Comparison of ENCODE assay signal across 17 mouse cellular contexts in genomic region chr9:20982171-20982570, GRCm38 (mm10). TPM values are rescaled to one million over a fixed set of nuclear protein-coding genes. Genes with fewer than 3 reads are reported as not detected.
A peak's percentile ranks its signal among the peaks of the same experiment; 100 is the strongest.
DNase-seq lines count a peak whose midpoint lies in the region; ATAC-seq and TF ChIP-seq lines count a peak whose summit lies in the region.
"Had no signal": no experiment of that assay in that cellular context is flagged by ENCODE, and none has a peak within 500 bp of the region (broad histone marks: within the 10 kb centered on the region; RNA-seq: fewer than 3 reads in every experiment).

No protein-coding gene starts in this region.

- WGBS in embryonic facial prominence, embryonic 12.5 days: 74% methylated on average over 3 of the region's 3 CpGs
- WGBS in embryonic facial prominence, embryonic 10.5 days: 76% methylated on average over 3 of the region's 3 CpGs
- 50% methylated on average over 3 of the region's 3 CpGs for WGBS in lung, postnatal 0 days
- 66% methylated on average over 3 of the region's 3 CpGs for WGBS in lung, adult 2 months

- no peak for TF ChIP-seq CTCF in lung, postnatal 0 days (IDR thresholded peaks at IDR 0.05)
- TF ChIP-seq CTCF in lung, adult 2 months (IDR thresholded peaks at IDR 0.05; ENCODE audit: insufficient read depth, low read length): no peak

- no peak overlapping the region for H3K4me2 ChIP-seq in embryonic facial prominence, embryonic 12.5 days (replicated peaks)
- no peak overlapping the region for H3K4me2 ChIP-seq in lung, postnatal 0 days (replicated peaks; ENCODE audit: low read depth, low read length)
- H3K4me2 ChIP-seq: forebrain, embryonic 13.5 days; forebrain, embryonic 15.5 days had no signal

- no peaks in the 10 kb centered on the region for H3K27me3 ChIP-seq in embryonic facial prominence, embryonic 12.5 days
- no peaks in the 10 kb centered on the region for H3K27me3 ChIP-seq in embryonic facial prominence, embryonic 10.5 days (replicated peaks; ENCODE audit: low read depth, poor library complexity, severe bottlenecking)
- H3K27me3 ChIP-seq in lung, postnatal 0 days (replicated peaks; ENCODE audit: insufficient read depth, low read length): no peaks in the 10 kb centered on the region
- H3K27me3 ChIP-seq: forebrain, embryonic 15.5 days had no signal

- no peak for ATAC-seq in embryonic facial prominence, embryonic 12.5 days (ENCODE audit: insufficient number of reproducible peaks, insufficient read depth, low FRiP score, low TSS enrichment)
- ATAC-seq in lung, postnatal 0 days: peak; percentile 62
- no peak for ATAC-seq in megakaryocyte-erythroid progenitor cell, adult 5-6 weeks (replicated peaks; ENCODE audit: low FRiP score, low TSS enrichment, poor library complexity, severe bottlenecking)
- ATAC-seq: forebrain, embryonic 13.5 days; forebrain, embryonic 15.5 days; forebrain, postnatal 0 days had no signal

- H3K9me3 ChIP-seq in embryonic facial prominence, embryonic 12.5 days: no peaks in the 10 kb centered on the region
- no peaks in the 10 kb centered on the region for H3K9me3 ChIP-seq in embryonic facial prominence, embryonic 10.5 days
- no peaks in the 10 kb centered on the region for H3K9me3 ChIP-seq in lung, postnatal 0 days (ENCODE audit: low read length)
- no peaks in the 10 kb centered on the region for H3K9me3 ChIP-seq in ES-E14 (ENCODE audit: control insufficient read depth, insufficient read depth, low read depth, low read length)
- H3K9me3 ChIP-seq: forebrain, embryonic 13.5 days; forebrain, embryonic 15.5 days had no signal

- H3K9ac ChIP-seq in embryonic facial prominence, embryonic 12.5 days: no peak overlapping the region; the same call in 1 of the 2 replicates
- H3K9ac ChIP-seq in lung, postnatal 0 days (replicated peaks; ENCODE audit: low read depth): no peak overlapping the region
- H3K9ac ChIP-seq in ES-E14 (ENCODE audit: insufficient read depth, low read depth, low read length, poor library complexity, severe bottlenecking): no peak overlapping the region
- H3K9ac ChIP-seq: forebrain, embryonic 13.5 days; forebrain, embryonic 15.5 days; forebrain, postnatal 0 days had no signal

- peaks cover 13% of the 10 kb centered on the region for H3K4me1 ChIP-seq in embryonic facial prominence, embryonic 12.5 days
- peaks cover 35% of the 10 kb centered on the region for H3K4me1 ChIP-seq in embryonic facial prominence, embryonic 10.5 days
- peaks cover 10% of the 10 kb centered on the region; the same call in 1 of the 2 replicates for H3K4me1 ChIP-seq in lung, postnatal 0 days (ENCODE audit: insufficient read depth, low read depth, low read length)
- H3K4me1 ChIP-seq in lung, adult 2 months (ENCODE audit: control insufficient read depth, insufficient read depth, low read length): peaks cover under 1% of the 10 kb centered on the region; the same call in 1 of the 2 replicates
- peaks cover 17 to 34% of the 10 kb centered on the region in 2 experiments for H3K4me1 ChIP-seq in ES-E14 (ENCODE audit: control insufficient read depth in 2 of 2, insufficient read depth in 2 of 2, low read length in 2 of 2, poor library complexity in 1 of 2)
- H3K4me1 ChIP-seq: forebrain, embryonic 13.5 days; forebrain, embryonic 15.5 days had no signal

- H3K27ac ChIP-seq in embryonic facial prominence, embryonic 12.5 days: 0 out of 2 replicates have a peak overlapping the region, but pooled peaks have one; percentile 2
- H3K27ac ChIP-seq in embryonic facial prominence, embryonic 10.5 days (replicated peaks): no peak overlapping the region
- H3K27ac ChIP-seq in lung, postnatal 0 days (ENCODE audit: low read length): no peak overlapping the region
- peak overlapping the region; percentile 23; the same call in 1 of the 2 replicates for H3K27ac ChIP-seq in ES-E14 (ENCODE audit: insufficient read depth, low read depth, low read length, poor library complexity, severe bottlenecking)
- H3K27ac ChIP-seq: forebrain, embryonic 13.5 days; forebrain, embryonic 15.5 days had no signal

- in situ Hi-C loops in ES-E14 (cut with MboI; ENCODE audit: low sequenced_read_pairs in 2 of 2, unreplicated experiment in 2 of 2): no loop called here

- no peak for TF ChIP-seq POLR2A in lung, adult 2 months (IDR thresholded peaks at IDR 0.05; ENCODE audit: borderline replicate concordance, extremely low read depth, low read depth, low read length)

- peak; percentile 46; the same call in 1 of the 2 replicates for TF ChIP-seq EP300 in lung, postnatal 0 days (IDR thresholded peaks at IDR 0.05)

- DNase-seq in embryonic facial prominence, embryonic 10.5 days (ENCODE audit: low spot score): no peak
- DNase-seq in lung, postnatal 0 days (ENCODE audit: low spot score): peak; percentile 64
- no peak for DNase-seq in lung, adult 2 months
- DNase-seq in ES-E14 (ENCODE audit: low read depth, low spot score): no peak
- DNase-seq: adrenal gland, adult 8-10 months; adrenal gland, postnatal 14 days; adrenal gland, postnatal 36 days; cerebellum, adult 11-12 months; cerebellum, adult 2 months; cerebellum, adult 9-10 months; cerebellum, postnatal 10 days; cerebellum, postnatal 25 days; forebrain, postnatal 0 days had no signal

- H3K4me3 ChIP-seq in embryonic facial prominence, embryonic 12.5 days: no peak overlapping the region
- H3K4me3 ChIP-seq in embryonic facial prominence, embryonic 10.5 days: no peak overlapping the region
- no peak overlapping the region for H3K4me3 ChIP-seq in lung, postnatal 0 days (ENCODE audit: low read depth, low read length)
- no peak overlapping the region for H3K4me3 ChIP-seq in lung, adult 2 months (replicated peaks; ENCODE audit: extremely low read depth, low read depth, low read length)
- H3K4me3 ChIP-seq in ES-E14 (ENCODE audit: insufficient read depth in 1 of 2, low read depth in 1 of 2, low read length in 2 of 2, poor library complexity in 1 of 2, severe bottlenecking in 1 of 2): no peak overlapping the region
- H3K4me3 ChIP-seq: forebrain, embryonic 13.5 days; forebrain, embryonic 15.5 days had no signal

- H3K36me3 ChIP-seq in embryonic facial prominence, embryonic 12.5 days: no peaks in the 10 kb centered on the region
- H3K36me3 ChIP-seq in embryonic facial prominence, embryonic 10.5 days (replicated peaks): no peaks in the 10 kb centered on the region
- no peaks in the 10 kb centered on the region for H3K36me3 ChIP-seq in lung, postnatal 0 days (ENCODE audit: insufficient read depth, low read length)
- no peaks in the 10 kb centered on the region for H3K36me3 ChIP-seq in ES-E14 (ENCODE audit: control insufficient read depth, insufficient read depth, low read length, poor library complexity, severe bottlenecking)
- H3K36me3 ChIP-seq: forebrain, embryonic 15.5 days had no signal

TF ChIP-seq in ES-E14, 5 proteins besides CTCF, POLR2A, EP300 and RAD21 (continues in another document):
- no peak for TF ChIP-seq HCFC1 (IDR thresholded peaks at IDR 0.05; ENCODE audit: borderline replicate concordance, insufficient read depth, low read length)

RNA-seq across cellular contexts. Expression of gene S1pr2, which starts 5.6 kb away (rescaled TPM):
- 48.7 and 53.0 TPM in 2 replicates for polyA plus RNA-seq in embryonic facial prominence, embryonic 12.5 days (2016; fragmentation: Nextera tagmentation; extraction: Ambion mirVana)
- polyA plus RNA-seq in embryonic facial prominence, embryonic 10.5 days (2016; fragmentation: Nextera tagmentation; extraction: Ambion mirVana): 38.2 and 42.8 TPM in 2 replicates
- 60.8 and 62.3 TPM in 2 replicates for polyA plus RNA-seq in lung, postnatal 0 days (2015; fragmentation: Nextera tagmentation; extraction: Ambion mirVana)
- 24.2 and 32.1 TPM in 2 replicates for polyA plus RNA-seq in lung, adult 2 months (2012; rRNA removed)
- total RNA-seq in ES-E14 (2012; rRNA removed): 35.7 and 62.4 TPM in 2 replicates
- total RNA-seq in megakaryocyte-erythroid progenitor cell, adult 5-6 weeks (2014; fragmentation: Nextera tagmentation): 1.7 and 3.4 TPM in 2 replicates
- 0.46 TPM in 1 of 2 replicates, not detected in the other for total RNA-seq in megakaryocyte-erythroid progenitor cell, adult 5-6 weeks (2017)

RNA-seq across cellular contexts. Expression of gene Mrpl4, which starts 20.4 kb away (rescaled TPM):
- 128 TPM in 2 replicates for polyA plus RNA-seq in embryonic facial prominence, embryonic 12.5 days (2016; fragmentation: Nextera tagmentation; extraction: Ambion mirVana)
- polyA plus RNA-seq in embryonic facial prominence, embryonic 10.5 days (2016; fragmentation: Nextera tagmentation; extraction: Ambion mirVana): 154 and 161 TPM in 2 replicates
- polyA plus RNA-seq in lung, postnatal 0 days (2015; fragmentation: Nextera tagmentation; extraction: Ambion mirVana): 112 and 125 TPM in 2 replicates
- 113 and 130 TPM in 2 replicates for polyA plus RNA-seq in lung, adult 2 months (2012; rRNA removed)
- total RNA-seq in ES-E14 (2012; rRNA removed): 80.8 and 89.5 TPM in 2 replicates
- total RNA-seq in megakaryocyte-erythroid progenitor cell, adult 5-6 weeks (2014; fragmentation: Nextera tagmentation): 66.2 and 78.8 TPM in 2 replicates
- 23.7 and 43.3 TPM in 2 replicates for total RNA-seq in megakaryocyte-erythroid progenitor cell, adult 5-6 weeks (2017)

RNA-seq across cellular contexts. Expression of gene Dnmt1, which starts 22.5 kb away (rescaled TPM):
- polyA plus RNA-seq in embryonic facial prominence, embryonic 12.5 days (2016; fragmentation: Nextera tagmentation; extraction: Ambion mirVana): 122 and 124 TPM in 2 replicates
- 168 and 176 TPM in 2 replicates for polyA plus RNA-seq in embryonic facial prominence, embryonic 10.5 days (2016; fragmentation: Nextera tagmentation; extraction: Ambion mirVana)
- 14.5 and 15.5 TPM in 2 replicates for polyA plus RNA-seq in lung, postnatal 0 days (2015; fragmentation: Nextera tagmentation; extraction: Ambion mirVana)
- 20.5 and 22.8 TPM in 2 replicates for polyA plus RNA-seq in lung, adult 2 months (2012; rRNA removed)
- total RNA-seq in ES-E14 (2012; rRNA removed): 122 and 124 TPM in 2 replicates
- total RNA-seq in megakaryocyte-erythroid progenitor cell, adult 5-6 weeks (2014; fragmentation: Nextera tagmentation): 163 and 192 TPM in 2 replicates
- 190 and 210 TPM in 2 replicates for total RNA-seq in megakaryocyte-erythroid progenitor cell, adult 5-6 weeks (2017)

RNA-seq across cellular contexts. Expression of gene Icam1, which starts 33.6 kb away (rescaled TPM):
- 8.6 and 9.0 TPM in 2 replicates for polyA plus RNA-seq in embryonic facial prominence, embryonic 12.5 days (2016; fragmentation: Nextera tagmentation; extraction: Ambion mirVana)
- 5.9 and 6.0 TPM in 2 replicates for polyA plus RNA-seq in embryonic facial prominence, embryonic 10.5 days (2016; fragmentation: Nextera tagmentation; extraction: Ambion mirVana)
- 236 and 352 TPM in 2 replicates for polyA plus RNA-seq in lung, postnatal 0 days (2015; fragmentation: Nextera tagmentation; extraction: Ambion mirVana)
- polyA plus RNA-seq in lung, adult 2 months (2012; rRNA removed): 332 and 372 TPM in 2 replicates
- total RNA-seq in ES-E14 (2012; rRNA removed): 153 and 310 TPM in 2 replicates
- 1.9 and 3.4 TPM in 2 replicates for total RNA-seq in megakaryocyte-erythroid progenitor cell, adult 5-6 weeks (2014; fragmentation: Nextera tagmentation)
- total RNA-seq in megakaryocyte-erythroid progenitor cell, adult 5-6 weeks (2017): 3.6 TPM in 2 replicates

RNA-seq across cellular contexts. Expression of gene Icam4, which starts 47.0 kb away (rescaled TPM):
- polyA plus RNA-seq in embryonic facial prominence, embryonic 12.5 days (2016; fragmentation: Nextera tagmentation; extraction: Ambion mirVana): 1.6 and 2.5 TPM in 2 replicates
- polyA plus RNA-seq in embryonic facial prominence, embryonic 10.5 days (2016; fragmentation: Nextera tagmentation; extraction: Ambion mirVana): 3.8 and 5.1 TPM in 2 replicates
- 3.3 and 3.8 TPM in 2 replicates for polyA plus RNA-seq in lung, postnatal 0 days (2015; fragmentation: Nextera tagmentation; extraction: Ambion mirVana)
- 1.8 and 1.9 TPM in 2 replicates for polyA plus RNA-seq in lung, adult 2 months (2012; rRNA removed)
- total RNA-seq in ES-E14 (2012; rRNA removed): 1.5 and 3.1 TPM in 2 replicates
- 34.3 and 38.9 TPM in 2 replicates for total RNA-seq in megakaryocyte-erythroid progenitor cell, adult 5-6 weeks (2014; fragmentation: Nextera tagmentation)
- total RNA-seq in megakaryocyte-erythroid progenitor cell, adult 5-6 weeks (2017): 16.3 and 40.0 TPM in 2 replicates
- total RNA-seq: forebrain, postnatal 0 days had no signal
- polyA plus RNA-seq: forebrain, postnatal 0 days had no signal

Comparison
In these comparisons a context has a peak if more than half of its experiments do, and no peak if none do; other contexts are left out.
1. H3K27ac ChIP-seq: peak in embryonic facial prominence, embryonic 12.5 days (single experiment) and ES-E14 (single experiment); none in embryonic facial prominence, embryonic 10.5 days (single experiment) and lung, postnatal 0 days (single experiment).